Mouse (Mus musculus): ENCODE data around the gene Gm3676. TPM values are rescaled to one million over a fixed set of nuclear protein-coding genes. Genes with fewer than 3 reads are reported as not detected.
"Not testable (repeated sequence)": the region's sequence is repeated elsewhere in the genome, so short reads cannot be mapped to it uniquely, and the experiment has no call there.

The Gm3676 gene
- polyA plus RNA-seq (2012; rRNA removed): not detected in 2 replicates

DNA sequence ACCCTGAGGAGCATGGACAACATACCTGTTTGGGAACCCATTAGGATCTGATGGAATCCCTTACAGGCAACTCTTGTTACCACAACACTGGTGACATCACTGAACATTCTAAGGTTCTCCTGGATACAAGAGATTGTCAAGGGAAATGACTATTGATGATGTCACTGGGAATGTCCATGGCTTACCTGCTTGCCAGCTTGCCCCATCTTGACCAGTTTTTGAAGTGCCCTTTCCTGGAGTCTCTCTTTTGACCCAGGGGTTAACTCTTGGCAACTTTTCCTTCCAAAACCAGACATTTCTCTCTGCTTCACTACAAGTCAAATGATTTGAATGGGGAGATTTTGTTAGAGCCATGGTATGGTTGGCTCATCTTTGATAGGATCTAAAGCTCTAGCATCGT lies at the start of gene Gm3676:
Gene Gm3676 (minus strand): TSS at position 101 of the 400 bp plus-strand sequence.
- not testable (repeated sequence) for DNase-seq (ENCODE audit: low read depth)

DNA sequence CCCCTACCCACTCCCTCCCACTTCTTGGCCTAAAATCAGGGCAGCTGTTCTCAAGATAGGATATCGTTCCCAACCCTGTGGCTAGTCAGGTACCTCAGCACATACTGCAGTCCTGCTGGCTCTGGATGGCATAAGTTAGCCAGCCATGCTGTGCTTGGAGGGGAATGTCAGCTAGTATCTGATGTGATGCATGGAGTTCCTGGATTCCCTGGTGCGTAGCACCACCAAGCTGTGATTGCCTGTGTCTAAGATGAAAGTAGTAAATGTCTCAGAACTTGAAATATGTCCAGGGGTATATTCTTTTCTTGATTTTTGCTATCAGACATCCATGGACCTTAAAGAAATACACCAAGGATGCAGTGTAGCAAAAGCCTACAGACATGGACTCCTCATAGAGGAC lies 1.9 kb upstream of the Gm3676 start:
- not testable (repeated sequence) for DNase-seq (ENCODE audit: low read depth)

DNA sequence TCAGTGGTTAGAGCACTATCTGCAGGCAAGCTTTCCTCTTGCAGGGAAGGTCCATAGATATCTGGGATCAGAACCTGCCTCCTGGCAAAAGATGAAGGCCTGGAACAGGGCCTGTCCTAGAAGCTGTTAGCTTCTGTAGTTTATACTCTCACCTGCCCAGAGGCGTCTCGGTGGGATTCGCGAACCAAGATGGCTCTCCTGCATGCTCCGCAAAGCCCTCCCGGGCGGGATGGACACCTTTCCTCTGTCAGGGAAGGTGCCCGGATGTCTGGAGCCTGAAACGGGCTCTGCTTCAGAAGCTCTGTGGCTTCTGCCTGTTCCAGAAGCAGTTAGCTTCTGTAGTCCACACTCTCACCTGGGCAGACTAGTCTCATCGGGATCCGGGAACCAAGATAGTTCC lies 16.1 kb downstream of the Gm3676 start:
- DNase-seq (ENCODE audit: low read depth): not testable (repeated sequence)

DNA sequence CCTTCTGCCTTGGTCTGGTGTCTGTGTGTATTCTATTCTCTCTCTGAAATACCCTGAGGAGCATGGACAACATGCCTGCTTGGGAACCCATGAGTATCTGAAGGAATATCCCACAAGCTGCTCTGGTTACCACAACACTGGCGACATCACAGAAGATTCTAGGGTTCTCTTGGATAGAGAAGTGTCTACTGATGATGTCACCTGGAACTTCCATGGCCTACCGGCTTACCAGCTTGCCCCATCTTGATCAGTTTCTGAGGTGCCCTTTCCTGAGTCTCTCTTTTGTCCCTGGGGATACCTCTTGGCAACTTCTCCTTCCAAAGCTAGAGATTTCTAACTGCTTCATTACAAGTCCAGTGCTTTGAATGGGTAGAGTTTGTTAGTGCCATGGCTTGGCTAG lies 21.8 kb downstream of the Gm3676 start, which contains the start of gene Gm3072:
Gene Gm3072 (minus strand): TSS at position 101 of the 400 bp plus-strand sequence.
- not testable (repeated sequence) for DNase-seq (ENCODE audit: low read depth)

DNA sequence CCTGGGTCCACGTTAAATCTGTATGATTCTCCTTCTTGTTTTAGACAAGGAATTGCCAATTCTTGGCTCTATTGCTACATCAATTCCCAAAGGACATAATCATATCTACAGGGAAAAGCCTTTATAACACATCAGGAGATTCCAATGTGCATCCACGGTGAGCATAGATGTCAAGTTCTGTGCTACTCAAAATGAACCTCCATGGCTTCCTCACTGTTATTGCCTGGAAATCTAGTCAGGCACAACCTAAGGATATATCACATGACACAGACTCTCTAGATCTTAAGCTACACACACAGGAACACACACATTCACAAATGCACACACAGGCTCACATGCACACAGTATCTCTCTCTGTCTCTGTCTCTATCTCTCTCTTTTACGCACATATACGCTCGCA lies 23.8 kb downstream of the Gm3676 start:
- DNase-seq (ENCODE audit: low read depth): not testable (repeated sequence)

DNA sequence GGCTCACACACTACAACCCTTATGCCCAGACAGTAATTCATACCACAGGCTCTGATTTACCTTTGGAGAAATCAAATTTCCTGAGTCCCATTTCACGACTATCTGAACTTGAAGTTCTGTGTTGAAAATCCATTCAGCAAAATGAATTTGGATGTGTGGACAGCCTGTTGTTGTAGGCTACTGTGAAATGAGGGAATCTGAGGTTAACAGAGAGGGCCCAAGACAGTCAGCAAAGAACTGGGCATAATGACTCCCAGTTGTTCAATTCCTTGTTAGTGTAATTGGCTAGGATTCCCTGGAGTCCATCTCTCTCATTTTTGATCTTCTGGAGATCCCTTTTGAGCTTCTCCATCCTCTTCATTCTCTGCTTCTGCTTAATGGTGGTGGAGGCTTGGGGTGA lies 35.6 kb downstream of the Gm3676 start:
- DNase-seq (ENCODE audit: low read depth): not testable (repeated sequence)

DNA sequence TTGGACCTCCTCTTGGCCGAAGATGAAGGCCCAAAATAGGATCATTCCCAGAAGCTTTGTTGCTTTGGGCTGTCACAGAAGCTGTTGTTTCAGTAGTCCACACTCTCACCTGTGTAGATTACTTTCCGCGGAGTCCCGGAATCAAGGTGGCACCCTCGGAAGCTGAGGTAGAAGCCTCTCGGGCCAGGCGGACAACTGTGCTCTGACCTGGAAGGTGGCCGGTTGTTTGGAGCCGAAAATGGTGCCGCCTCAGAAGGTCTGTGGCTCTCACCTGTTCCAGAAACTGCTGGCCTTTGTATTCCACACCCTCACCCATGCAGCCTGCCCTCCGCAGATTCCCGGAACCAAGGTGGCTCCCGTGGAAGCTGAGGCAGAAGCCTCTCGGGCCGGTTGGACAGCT lies 45.4 kb downstream of the Gm3676 start:
- DNase-seq (ENCODE audit: low read depth): not testable (repeated sequence)

Other genes starting within 250 kb of the Gm3676 start
- not detected in 2 replicates for gene Gm6482, start 238.2 kb downstream of the Gm3676 start, polyA plus RNA-seq (2012; rRNA removed)
- gene Gm7954, start 193.0 kb downstream of the Gm3676 start, polyA plus RNA-seq (2012; rRNA removed): not detected in 2 replicates
- not detected in 2 replicates for gene Gm3486, start 157.0 kb downstream of the Gm3676 start, polyA plus RNA-seq (2012; rRNA removed)
- not detected in 2 replicates for gene Gm7970, start 90.9 kb downstream of the Gm3676 start, polyA plus RNA-seq (2012; rRNA removed)
- not detected in 2 replicates for gene 1700049E17Rik2, start 73.3 kb downstream of the Gm3676 start, polyA plus RNA-seq (2012; rRNA removed)
- gene Gm3072, start 21.9 kb downstream of the Gm3676 start, polyA plus RNA-seq (2012; rRNA removed): not detected in 2 replicates
- gene Gm8068, start 55.4 kb upstream of the Gm3676 start, polyA plus RNA-seq (2012; rRNA removed): not detected in 2 replicates
- not detected in 2 replicates for gene Gm7929, start 104.1 kb upstream of the Gm3676 start, polyA plus RNA-seq (2012; rRNA removed)
- gene Gm47189, start 126.0 kb upstream of the Gm3676 start, polyA plus RNA-seq (2012; rRNA removed): not detected in 2 replicates

Data from gonadal fat pad, adult 2 months (tissue).